Mouse (Mus musculus) megakaryocyte, embryonic 14.5 days (primary cell): Measurements from ENCODE around the gene Cobll1.

Experiments
- FLI1 ChIP-seq: IDR thresholded peaks from 2 replicates; pipeline ENCODE4 v1.6.1; 2012; ENCODE audit warnings: low read length, inconsistent platforms, mixed read lengths
- GATA1 ChIP-seq: IDR thresholded peaks from 3 replicates; pipeline ENCODE4 v1.6.1; 2012; ENCODE audit warnings: mixed read lengths, low read length, inconsistent platforms, borderline replicate concordance

DNA sequence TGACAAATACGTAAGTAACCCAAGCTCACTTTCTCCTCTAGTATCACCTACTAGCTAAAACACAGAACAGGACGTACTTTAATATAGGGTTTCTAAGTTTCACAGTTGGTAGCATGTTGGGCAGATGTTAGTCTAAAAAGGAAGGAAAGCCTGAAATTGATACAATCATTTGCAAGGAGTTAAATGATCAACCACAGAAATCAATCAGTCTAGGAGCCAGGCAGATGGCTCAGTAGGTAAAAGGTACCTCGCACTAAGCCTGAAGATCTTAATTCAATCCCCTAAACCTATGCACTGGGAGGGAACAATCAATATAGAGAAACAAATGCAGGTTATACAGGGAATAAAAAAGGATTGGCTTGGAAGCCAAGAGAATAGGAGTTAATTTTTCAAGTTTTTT, 52.0 kb downstream of the Cobll1 start:
- no peak for TF ChIP-seq GATA1
- no peak for TF ChIP-seq FLI1
